Mouse (Mus musculus): Measurements from ENCODE around the gene Shd.

DNA sequence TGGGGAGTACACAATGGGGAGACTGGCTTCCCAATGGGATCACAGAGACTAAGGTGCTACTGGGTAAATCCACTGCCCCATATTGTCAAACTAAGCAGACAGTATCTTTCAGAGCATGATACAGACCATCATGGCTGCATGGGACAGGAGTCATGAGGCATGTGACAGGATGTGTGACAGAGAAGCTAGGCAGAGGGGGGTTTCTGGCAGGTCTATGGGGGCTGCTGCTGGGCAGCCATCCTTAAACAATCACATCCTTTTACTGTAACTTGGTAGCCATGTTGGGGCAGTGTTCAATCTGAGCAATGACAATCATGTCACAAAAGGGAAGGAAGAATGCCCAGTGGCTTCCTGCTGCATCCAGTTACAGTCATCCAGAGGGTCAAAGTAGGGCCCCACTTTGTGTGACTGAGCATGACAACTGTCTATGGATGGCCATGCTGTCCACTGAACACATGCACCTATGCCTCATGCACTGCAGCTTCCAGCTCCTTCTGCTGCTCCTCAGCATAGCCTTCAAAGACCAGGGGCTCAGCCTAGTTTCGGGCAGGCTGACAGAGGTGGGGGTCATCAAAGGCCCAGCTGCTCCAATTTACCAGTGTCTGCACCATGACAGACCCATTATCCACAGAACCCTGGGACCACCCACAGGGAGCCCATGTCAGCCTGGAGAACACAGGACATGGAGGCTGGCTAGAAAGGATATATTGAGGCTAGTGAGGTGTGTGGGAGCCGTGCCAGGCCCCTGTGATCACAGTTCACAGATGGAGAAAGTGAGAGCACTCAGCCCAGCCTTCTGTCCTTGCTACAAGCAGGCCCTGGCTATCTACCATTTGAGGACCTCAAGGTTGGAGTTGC lies 52.1 kb downstream of the Shd start:
- no peak for TF ChIP-seq CTCF (IDR thresholded peaks at IDR 0.05; ENCODE audit: insufficient read depth, low read depth, low read length)
- no peak for TF ChIP-seq POLR2A (IDR thresholded peaks at IDR 0.05; ENCODE audit: insufficient read depth, low read depth, low read length)
